Mouse (Mus musculus) midbrain, embryonic 16.5 days (tissue): ENCODE results near the gene Ambra1. TPM values are rescaled to one million over a fixed set of nuclear protein-coding genes. Genes with fewer than 3 reads are reported as not detected.
A peak's percentile ranks its signal among the peaks of the same experiment; 100 is the strongest.

Experiments
- ATAC-seq: fragments of 200-750 bp; cut with Nextera tagmentation; 2 replicates; pipeline ENCODE4 v1.8.0; 2017; ENCODE audit warnings: moderate TSS enrichment
- H3K27ac ChIP-seq: fragments of 300-500 bp; sonication (generic); 2 replicates; pipeline ENCODE4 v1.5.1; 2014; ENCODE audit warnings: mild to moderate bottlenecking, low read length, mixed read lengths
- H3K27me3 ChIP-seq: fragments of 300-500 bp; sonication (generic); 2 replicates; pipeline ENCODE4 v1.6.1; 2014; ENCODE audit warnings: low read depth, low read length, mixed read lengths; ENCODE audit not compliant: control insufficient read depth, insufficient read depth
- H3K36me3 ChIP-seq: fragments of 300-500 bp; sonication (generic); 2 replicates; pipeline ENCODE4 v1.6.1; 2014; ENCODE audit warnings: mild to moderate bottlenecking, low read length, moderate library complexity, mixed read lengths; ENCODE audit not compliant: control insufficient read depth, insufficient read depth
- H3K4me1 ChIP-seq: fragments of 300-500 bp; sonication (generic); 2 replicates; pipeline ENCODE4 v1.6.1; 2014; ENCODE audit warnings: mild to moderate bottlenecking, low read length, mixed read lengths; ENCODE audit not compliant: control insufficient read depth, insufficient read depth
- H3K4me2 ChIP-seq: fragments of 300-500 bp; sonication (generic); 2 replicates; pipeline ENCODE4 v1.6.1; 2014; ENCODE audit warnings: mild to moderate bottlenecking, low read length, mixed read lengths
- H3K4me3 ChIP-seq: fragments of 300-500 bp; sonication (generic); 2 replicates; pipeline ENCODE4 v1.5.1; 2014; ENCODE audit warnings: low read depth, mild to moderate bottlenecking, low read length, moderate library complexity, mixed read lengths
- H3K9ac ChIP-seq: fragments of 300-500 bp; sonication (generic); 2 replicates; pipeline ENCODE4 v1.6.1; 2014; ENCODE audit warnings: low read depth, low read length, mixed read lengths
- H3K9me3 ChIP-seq: fragments of 300-500 bp; sonication (generic); replicated peaks from 2 replicates; pipeline ENCODE4 v1.6.1; 2014; ENCODE audit warnings: mild to moderate bottlenecking, low read length, mixed read lengths; ENCODE audit not compliant: control insufficient read depth, poor library complexity, severe bottlenecking
- WGBS: fragments of 180-500 bp; shearing (Covaris S2); extraction: QIAGEN DNeasy Blood & Tissue Kit; methylation state at CpG from one replicate; pipeline ENCODE4 v1.1.7; 2014; 5-methylcytosine and 5-hydroxymethylcytosine counted together
- polyA plus RNA-seq: library from polyadenylated mRNA; unstranded; fragments of >200 nt; fragmentation: Nextera tagmentation; extraction: Ambion mirVana; gene quantifications from 2 replicates; pipeline ENCODE4 v1.2.1, GENCODE M21; 2015

The Ambra1 gene
- polyA plus RNA-seq, 1 experiment from 2014 or later = 27.6 TPM

DNA sequence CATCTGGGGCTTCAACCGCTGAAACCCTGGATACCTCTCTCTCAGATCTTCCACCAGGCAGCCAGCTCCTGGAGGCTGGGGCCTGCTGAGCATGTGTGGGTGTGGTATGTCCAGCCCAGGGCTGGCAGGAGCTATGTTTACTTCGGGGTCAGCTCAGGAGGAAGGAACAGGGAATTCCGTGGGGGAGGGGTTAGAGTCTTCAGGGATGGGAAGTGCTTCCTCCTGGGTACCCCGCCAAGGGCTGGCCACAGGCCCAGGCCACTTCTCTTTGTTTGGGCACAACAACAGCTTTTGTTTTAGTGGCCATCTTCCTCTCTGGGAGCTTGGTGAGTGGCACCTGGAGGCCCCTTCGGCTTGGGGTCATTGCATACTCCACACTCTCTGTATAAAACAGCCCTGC lies 223.9 kb downstream of the Ambra1 start:
- WGBS = 27% methylated on average over 5 of the region's 5 CpGs
- Histone ChIP-seq H3K4me1 (peaks cover 14% of the 10 kb centered on the region), H3K27ac (no peak overlapping the region), H3K36me3 (no peaks in the 10 kb centered on the region), H3K9me3 (no peaks in the 10 kb centered on the region), H3K4me3 (no peak overlapping the region), H3K9ac (no peak overlapping the region), H3K4me2 (no peak overlapping the region), H3K27me3 (no peaks in the 10 kb centered on the region)
- ATAC-seq = no peak

GRCm38 (mm10) chr2:91955121-91955591 lies 225.2 kb downstream of the Ambra1 start:
- no peaks in the 10 kb centered on the region for H3K27me3 ChIP-seq
- H3K4me3 ChIP-seq = no peak overlapping the region
- H3K36me3 ChIP-seq = no peaks in the 10 kb centered on the region
- H3K9ac ChIP-seq = no peak overlapping the region
- no peak for ATAC-seq
- no peak overlapping the region for H3K27ac ChIP-seq
- 85% methylated on average over 4 of the region's 4 CpGs for WGBS
- H3K4me1 ChIP-seq = peaks cover 8% of the 10 kb centered on the region
- H3K4me2 ChIP-seq = no peak overlapping the region
- H3K9me3 ChIP-seq = no peaks in the 10 kb centered on the region

- no peaks in the 10 kb centered on the region for H3K27me3 ChIP-seq
- H3K4me2 ChIP-seq = no peak overlapping the region
- WGBS = 84% methylated on average over 6 of the region's 6 CpGs
- H3K4me3 ChIP-seq = no peak overlapping the region
- ATAC-seq = no peak
- no peaks in the 10 kb centered on the region for H3K9me3 ChIP-seq
- peaks cover 2% of the 10 kb centered on the region; the same call in 1 of the 2 replicates for H3K4me1 ChIP-seq
- no peak overlapping the region for H3K9ac ChIP-seq
- H3K36me3 ChIP-seq = no peaks in the 10 kb centered on the region
- H3K27ac ChIP-seq = no peak overlapping the region
Observed at GRCm38 (mm10) chr2:91955875-91956274, 225.9 kb downstream of the Ambra1 start.

- no peaks in the 10 kb centered on the region for H3K27me3 ChIP-seq
- no peak overlapping the region for H3K4me2 ChIP-seq
- no peak overlapping the region for H3K27ac ChIP-seq
- no peaks in the 10 kb centered on the region for H3K36me3 ChIP-seq
- H3K4me3 ChIP-seq = no peak overlapping the region
- 46% methylated on average over 3 of the region's 4 CpGs for WGBS
- ATAC-seq = peak; percentile 39; the same call in 1 of the 2 replicates
- no peak overlapping the region for H3K9ac ChIP-seq
- peaks cover 6% of the 10 kb centered on the region for H3K4me1 ChIP-seq
- H3K9me3 ChIP-seq = no peaks in the 10 kb centered on the region
Observed at GRCm38 (mm10) chr2:91957096-91957495, 227.2 kb downstream of the Ambra1 start.

GRCm38 (mm10) chr2:91958049-91958448 lies 228.1 kb downstream of the Ambra1 start:
- Histone ChIP-seq H3K4me3 (no peak overlapping the region), H3K36me3 (no peaks in the 10 kb centered on the region), H3K9ac (no peak overlapping the region), H3K4me1 (peaks cover 14% of the 10 kb centered on the region), H3K9me3 (no peaks in the 10 kb centered on the region), H3K27me3 (no peaks in the 10 kb centered on the region), H3K4me2 (no peak overlapping the region), H3K27ac (no peak overlapping the region)
- WGBS = 90% methylated on average over 8 of the region's 8 CpGs
- ATAC-seq = no peak

- no peak overlapping the region for H3K4me3 ChIP-seq
- no peak for ATAC-seq
- H3K9me3 ChIP-seq = no peaks in the 10 kb centered on the region
- no peak overlapping the region for H3K9ac ChIP-seq
- no peaks in the 10 kb centered on the region for H3K36me3 ChIP-seq
- H3K4me2 ChIP-seq = no peak overlapping the region
- no peak overlapping the region for H3K27ac ChIP-seq
- peaks cover 14% of the 10 kb centered on the region for H3K4me1 ChIP-seq
- WGBS = 50% methylated on average over 10 of the region's 10 CpGs
- no peaks in the 10 kb centered on the region for H3K27me3 ChIP-seq
Observed at GRCm38 (mm10) chr2:91958701-91959457, 228.9 kb downstream of the Ambra1 start.

- no peaks in the 10 kb centered on the region for H3K36me3 ChIP-seq
- peaks cover 14% of the 10 kb centered on the region for H3K4me1 ChIP-seq
- WGBS = 76% methylated on average over 11 of the region's 11 CpGs
- H3K4me3 ChIP-seq = no peak overlapping the region
- ATAC-seq = no peak
- no peak overlapping the region for H3K4me2 ChIP-seq
- H3K9me3 ChIP-seq = no peaks in the 10 kb centered on the region
- H3K27me3 ChIP-seq = no peaks in the 10 kb centered on the region
- H3K27ac ChIP-seq = no peak overlapping the region
- no peak overlapping the region for H3K9ac ChIP-seq
Observed at GRCm38 (mm10) chr2:91959544-91960410, 229.8 kb downstream of the Ambra1 start.

DNA sequence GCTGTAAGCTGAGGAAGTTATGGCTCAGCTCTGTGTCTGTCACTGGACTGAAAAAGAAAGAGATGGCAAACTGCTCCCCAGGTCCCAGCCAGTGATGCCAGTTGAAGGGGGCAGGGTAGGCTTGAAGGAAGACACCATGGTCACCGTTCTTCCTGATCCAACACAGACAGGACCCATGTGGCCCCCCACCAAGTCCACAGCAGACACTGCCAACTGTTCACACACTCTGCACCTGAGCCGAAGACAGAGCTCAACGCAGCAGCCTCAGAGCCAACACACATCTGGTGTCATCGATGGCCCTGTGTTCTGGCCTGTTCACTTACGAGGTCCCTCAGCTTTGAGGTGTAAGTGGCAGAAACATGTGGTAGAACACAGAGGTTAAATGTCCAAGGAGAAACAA lies 230.5 kb downstream of the Ambra1 start:
- Histone ChIP-seq H3K4me3 (no peak overlapping the region), H3K27ac (no peak overlapping the region), H3K9ac (no peak overlapping the region), H3K4me1 (peaks cover 14% of the 10 kb centered on the region), H3K4me2 (no peak overlapping the region), H3K9me3 (no peaks in the 10 kb centered on the region), H3K27me3 (peaks cover 3% of the 10 kb centered on the region; the same call in 1 of the 2 replicates), H3K36me3 (no peaks in the 10 kb centered on the region)
- whole genome bisulfite sequencing = 97% methylated on average over 5 of the region's 5 CpGs
- ATAC-seq = no peak
